Comparison of ENCODE assay signal across 9 mouse cellular contexts in genomic region chr2:163951770-163952169, GRCm38 (mm10). TPM values are rescaled to one million over a fixed set of nuclear protein-coding genes. Genes with fewer than 3 reads are reported as not detected.
DNase-seq lines count a peak whose midpoint lies in the region; ATAC-seq and TF ChIP-seq lines count a peak whose summit lies in the region.
"Had no signal": no experiment of that assay in that cellular context is flagged by ENCODE, and none has a peak within 500 bp of the region (broad histone marks: within the 10 kb centered on the region; RNA-seq: fewer than 3 reads in every experiment).

No protein-coding gene starts in this region.

- 19% methylated on average over 4 of the region's 4 CpGs for WGBS in heart, embryonic 11.5 days (ENCODE audit: insufficient replicate concordance)
- WGBS in lung, postnatal 0 days: 20% methylated on average over 4 of the region's 4 CpGs

- no peak overlapping the region for H3K9ac ChIP-seq in heart, embryonic 11.5 days (ENCODE audit: low read depth, low read length)
- no peak overlapping the region for H3K9ac ChIP-seq in lung, postnatal 0 days (replicated peaks; ENCODE audit: low read depth)
- H3K9ac ChIP-seq: liver, embryonic 13.5 days had no signal

- peak; percentile 41 to 72 for DNase-seq in heart, adult 18-20 months
- DNase-seq in adrenal gland, adult 18-20 months (ENCODE audit: low spot score in 2 of 2): peak; percentile 52 to 56
- DNase-seq in embryo, embryonic 10.5 days (ENCODE audit: low spot score): peak; percentile 73
- peak; percentile 34 for DNase-seq in heart, adult 8-10 months (ENCODE audit: low spot score)
- peak; percentile 73 to 79 for DNase-seq in kidney, postnatal 4 days
- DNase-seq in lung, postnatal 0 days (ENCODE audit: low spot score): peak; percentile 81
- DNase-seq in right cerebral cortex, postnatal 10 days (ENCODE audit: low spot score in 2 of 2): peak; percentile 69 to 72
- DNase-seq: liver, embryonic 13.5 days had no signal

- peak; percentile 84 for TF ChIP-seq CTCF in lung, postnatal 0 days (IDR thresholded peaks at IDR 0.05)

- H3K4me1 ChIP-seq in heart, embryonic 11.5 days (ENCODE audit: control insufficient read depth, insufficient read depth, low read length): no peaks in the 10 kb centered on the region
- no peaks in the 10 kb centered on the region for H3K4me1 ChIP-seq in lung, postnatal 0 days (ENCODE audit: insufficient read depth, low read depth, low read length)
- H3K4me1 ChIP-seq: liver, embryonic 13.5 days had no signal

- peaks cover 3% of the 10 kb centered on the region for H3K27me3 ChIP-seq in heart, embryonic 11.5 days (ENCODE audit: control insufficient read depth, insufficient read depth, low read length)
- no peaks in the 10 kb centered on the region for H3K27me3 ChIP-seq in lung, postnatal 0 days (replicated peaks; ENCODE audit: insufficient read depth, low read length)
- H3K27me3 ChIP-seq: liver, embryonic 13.5 days had no signal

- no peaks in the 10 kb centered on the region for H3K36me3 ChIP-seq in heart, embryonic 11.5 days (ENCODE audit: control insufficient read depth, insufficient read depth, low read length)
- no peaks in the 10 kb centered on the region for H3K36me3 ChIP-seq in lung, postnatal 0 days (ENCODE audit: insufficient read depth, low read length)
- H3K36me3 ChIP-seq: liver, embryonic 13.5 days had no signal

- no peak overlapping the region for H3K4me3 ChIP-seq in heart, embryonic 11.5 days (ENCODE audit: low read depth, low read length)
- H3K4me3 ChIP-seq in lung, postnatal 0 days (ENCODE audit: low read depth, low read length): no peak overlapping the region
- H3K4me3 ChIP-seq: liver, embryonic 13.5 days had no signal

- no peak overlapping the region for H3K4me2 ChIP-seq in heart, embryonic 11.5 days
- H3K4me2 ChIP-seq in lung, postnatal 0 days (replicated peaks; ENCODE audit: low read depth, low read length): no peak overlapping the region
- H3K4me2 ChIP-seq: liver, embryonic 13.5 days had no signal

- no peak for TF ChIP-seq EP300 in lung, postnatal 0 days (IDR thresholded peaks at IDR 0.05)

- no peak overlapping the region for H3K27ac ChIP-seq in heart, embryonic 11.5 days (ENCODE audit: low read depth, low read length)
- H3K27ac ChIP-seq in lung, postnatal 0 days (ENCODE audit: low read length): no peak overlapping the region
- H3K27ac ChIP-seq: liver, embryonic 13.5 days had no signal

- no peak for ATAC-seq in heart, embryonic 11.5 days (replicated peaks; ENCODE audit: insufficient number of reproducible peaks, low FRiP score, low TSS enrichment)
- ATAC-seq in lung, postnatal 0 days: peak; percentile 65

- no peaks in the 10 kb centered on the region for H3K9me3 ChIP-seq in heart, embryonic 11.5 days (replicated peaks; ENCODE audit: control insufficient read depth, low read length)
- H3K9me3 ChIP-seq in lung, postnatal 0 days (ENCODE audit: low read length): no peaks in the 10 kb centered on the region
- H3K9me3 ChIP-seq: liver, embryonic 13.5 days had no signal

RNA-seq across cellular contexts. Expression of gene Rims4, which starts 33.3 kb away (rescaled TPM):
- total RNA-seq in heart, adult 18-20 months (2021): 1 to 10 TPM; 2.0 to 2.2 TPM
- 0.04 and 0.17 TPM in 2 replicates for polyA plus RNA-seq in heart, embryonic 11.5 days (2014; fragmentation: Nextera tagmentation; extraction: Ambion mirVana)
- total RNA-seq in adrenal gland, adult 18-20 months (2021): 100 to 1,000 TPM in 1 of 2 experiments, 10 to 100 TPM in 1; 90.5 to 234 TPM
- 1 to 10 TPM; 1.6 to 2.6 (median 1.8) TPM for total RNA-seq in heart, adult 8-10 months (2022)
- 0.06 and 0.13 TPM in 2 replicates for polyA plus RNA-seq in lung, postnatal 0 days (2015; fragmentation: Nextera tagmentation; extraction: Ambion mirVana)

RNA-seq across cellular contexts. Expression of gene Ywhab, which starts 43.0 kb away (rescaled TPM):
- 10 to 100 TPM; 75.9 to 82.7 TPM for total RNA-seq in heart, adult 18-20 months (2021)
- 254 and 271 TPM in 2 replicates for polyA plus RNA-seq in heart, embryonic 11.5 days (2014; fragmentation: Nextera tagmentation; extraction: Ambion mirVana)
- 100 to 1,000 TPM; 252 to 298 TPM for total RNA-seq in adrenal gland, adult 18-20 months (2021)
- total RNA-seq in heart, adult 8-10 months (2022): 10 to 100 TPM; 66.1 to 76.5 (median 72.0) TPM
- polyA plus RNA-seq in lung, postnatal 0 days (2015; fragmentation: Nextera tagmentation; extraction: Ambion mirVana): 263 and 295 TPM in 2 replicates

Comparison
In these comparisons a context has a peak if more than half of its experiments do, and no peak if none do; other contexts are left out.
1. RNA of gene Rims4, which starts 33.3 kb away (total RNA-seq): 90.5 to 234 TPM in adrenal gland, adult 18-20 months; 2.0 to 2.2 TPM in heart, adult 18-20 months and 1.6 to 2.6 TPM in heart, adult 8-10 months; every median in the first group is over 10 times any median in the second.
2. Peak in every context shown above with its lines, with median percentiles within 50 percentile points of each other: DNase-seq.